8 mouse cellular contexts compared by ENCODE assay signal in the genomic region with DNA sequence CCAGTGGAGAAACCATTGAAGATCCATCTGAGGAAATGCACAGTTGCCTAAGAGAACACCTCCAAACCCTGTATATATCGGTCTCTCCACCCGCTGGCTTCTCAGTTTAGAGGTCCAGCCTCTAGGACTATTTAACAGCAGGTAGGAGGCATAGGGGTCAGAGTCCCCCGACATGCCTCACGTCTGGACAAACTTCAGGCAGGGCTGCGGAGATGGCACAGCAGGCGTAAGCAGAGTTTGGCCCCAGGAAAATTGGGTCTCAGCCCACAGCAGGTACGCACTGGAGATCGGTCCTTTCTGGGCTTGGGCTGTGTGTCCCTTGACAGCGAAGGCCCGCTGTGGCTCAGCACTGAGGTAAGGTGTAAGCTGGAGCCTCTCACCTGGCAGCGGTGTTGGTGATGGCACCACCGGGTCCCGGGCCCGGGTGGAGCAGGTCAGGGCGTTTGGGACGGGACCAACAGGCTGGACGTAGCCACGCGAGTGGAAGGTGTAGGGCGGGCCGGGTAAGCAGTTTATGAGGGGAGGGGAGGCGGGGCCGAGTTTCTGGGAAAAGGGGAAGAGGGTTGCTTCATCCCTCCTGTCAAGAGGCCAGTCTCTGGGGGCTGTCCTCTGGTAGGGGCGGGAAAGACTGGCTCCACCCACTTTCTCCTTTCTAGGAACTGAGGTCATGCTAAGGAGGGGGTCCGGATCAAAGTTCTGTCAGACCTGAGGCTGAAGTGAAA. TPM values are rescaled to one million over a fixed set of nuclear protein-coding genes. Genes with fewer than 3 reads are reported as not detected.
A peak's percentile ranks its signal among the peaks of the same experiment; 100 is the strongest.
DNase-seq lines count a peak whose midpoint lies in the region; ATAC-seq lines count a peak whose summit lies in the region.

No protein-coding gene starts in this region.

- no peak overlapping the region for H3K9ac ChIP-seq in heart, embryonic 12.5 days

- H3K4me1 ChIP-seq in heart, embryonic 12.5 days (replicated peaks) = peaks cover 10% of the 10 kb centered on the region; the same call in 1 of the 2 replicates
- H3K4me1 ChIP-seq in limb, embryonic 10.5 days = peaks cover 20% of the 10 kb centered on the region

- H3K9me3 ChIP-seq in heart, embryonic 12.5 days (replicated peaks) = no peaks in the 10 kb centered on the region
- H3K9me3 ChIP-seq in limb, embryonic 10.5 days (replicated peaks) = no peaks in the 10 kb centered on the region

- peak overlapping the region; percentile 24 for H3K4me3 ChIP-seq in heart, embryonic 12.5 days
- peak overlapping the region; percentile 37 for H3K4me3 ChIP-seq in limb, embryonic 10.5 days

- H3K27ac ChIP-seq in heart, embryonic 12.5 days (ENCODE audit: poor library complexity, severe bottlenecking) = no peak overlapping the region
- H3K27ac ChIP-seq in limb, embryonic 10.5 days = no peak overlapping the region

- peaks cover 44% of the 10 kb centered on the region for H3K27me3 ChIP-seq in heart, embryonic 12.5 days (replicated peaks)
- peaks cover 36% of the 10 kb centered on the region for H3K27me3 ChIP-seq in limb, embryonic 10.5 days (ENCODE audit: low read depth, poor library complexity, severe bottlenecking)

- peak; percentile 52 for DNase-seq in urinary bladder, postnatal 25 days (ENCODE audit: low spot score)
- no peak for DNase-seq in urinary bladder, postnatal 10 days (ENCODE audit: low spot score)
- peak; percentile 36 for DNase-seq in limb, embryonic 10.5 days (ENCODE audit: low spot score)
- no peak for DNase-seq in layer of hippocampus, postnatal 14 days (ENCODE audit: low spot score in 2 of 2)
- DNase-seq in spleen, postnatal 14 days (ENCODE audit: low spot score in 2 of 2) = no peak

- peak; percentile 33; the same call in 1 of the 2 replicates for ATAC-seq in heart, embryonic 12.5 days (ENCODE audit: insufficient number of reproducible peaks, low FRiP score)
- peak; percentile 45; the same call in 1 of the 2 replicates for ATAC-seq in monocyte, adult 5-6 weeks (replicated peaks; ENCODE audit: insufficient number of reproducible peaks, low FRiP score, low TSS enrichment, poor library complexity, severe bottlenecking)
- no peak for ATAC-seq in CD4-positive, CD25-positive, alpha-beta regulatory T cell, adult 4 months

- peaks cover 20% of the 10 kb centered on the region for H3K36me3 ChIP-seq in heart, embryonic 12.5 days
- H3K36me3 ChIP-seq in limb, embryonic 10.5 days = peaks cover 19% of the 10 kb centered on the region

- WGBS in heart, embryonic 12.5 days = 13% methylated on average over 25 of the region's 25 CpGs
- WGBS in limb, embryonic 10.5 days = 15% methylated on average over 25 of the region's 25 CpGs

- H3K4me2 ChIP-seq in heart, embryonic 12.5 days = peak overlapping the region; percentile 60

RNA-seq across cellular contexts. Expression of a gene that starts 0.6 kb away (rescaled TPM):
- polyA plus RNA-seq in heart, embryonic 12.5 days (2016; fragmentation: Nextera tagmentation; extraction: Ambion mirVana) = 0.27 and 0.70 TPM in 2 replicates
- polyA plus RNA-seq in limb, embryonic 10.5 days (2016; fragmentation: Nextera tagmentation; extraction: Ambion mirVana) = 1.5 and 1.9 TPM in 2 replicates
- total RNA-seq in monocyte, adult 5-6 weeks (2017) = 0.49 to 4.7 TPM (median 1.5 TPM) in 3 replicates
- under 1 TPM in 1 of 2 experiments, not detected in 1; 0.23 TPM for total RNA-seq in layer of hippocampus, postnatal 14 days (2021)
- polyA plus RNA-seq in CD4-positive, CD25-positive, alpha-beta regulatory T cell, adult 4 months (2017; shearing (Covaris generic)) = not detected

RNA-seq across cellular contexts. Expression of a gene that starts 8.9 kb away (rescaled TPM):
- polyA plus RNA-seq in heart, embryonic 12.5 days (2016; fragmentation: Nextera tagmentation; extraction: Ambion mirVana) = 20.9 and 24.4 TPM in 2 replicates
- polyA plus RNA-seq in limb, embryonic 10.5 days (2016; fragmentation: Nextera tagmentation; extraction: Ambion mirVana) = 27.3 and 29.7 TPM in 2 replicates
- total RNA-seq in monocyte, adult 5-6 weeks (2017) = 19.8 to 29.6 TPM (median 20.8 TPM) in 3 replicates
- total RNA-seq in layer of hippocampus, postnatal 14 days (2021) = 10 to 100 TPM; 41.4 to 41.8 TPM
- 10 to 100 TPM; 70.5 to 94.7 TPM for polyA plus RNA-seq in CD4-positive, CD25-positive, alpha-beta regulatory T cell, adult 4 months (2017; shearing (Covaris generic))

RNA-seq across cellular contexts. Expression of a gene that starts 31.5 kb away (rescaled TPM):
- 36.1 and 37.6 TPM in 2 replicates for polyA plus RNA-seq in heart, embryonic 12.5 days (2016; fragmentation: Nextera tagmentation; extraction: Ambion mirVana)
- polyA plus RNA-seq in limb, embryonic 10.5 days (2016; fragmentation: Nextera tagmentation; extraction: Ambion mirVana) = 66.2 and 77.9 TPM in 2 replicates
- 42.6 to 96.3 TPM (median 46.5 TPM) in 3 replicates for total RNA-seq in monocyte, adult 5-6 weeks (2017)
- total RNA-seq in layer of hippocampus, postnatal 14 days (2021) = 10 to 100 TPM; 13.9 to 17.0 TPM
- polyA plus RNA-seq in CD4-positive, CD25-positive, alpha-beta regulatory T cell, adult 4 months (2017; shearing (Covaris generic)) = 10 to 100 TPM; 26.4 to 29.2 TPM

RNA-seq across cellular contexts. Expression of a gene that starts 32.3 kb away (rescaled TPM):
- 59.2 and 60.8 TPM in 2 replicates for polyA plus RNA-seq in heart, embryonic 12.5 days (2016; fragmentation: Nextera tagmentation; extraction: Ambion mirVana)
- polyA plus RNA-seq in limb, embryonic 10.5 days (2016; fragmentation: Nextera tagmentation; extraction: Ambion mirVana) = 65.2 and 67.4 TPM in 2 replicates
- 23.7 to 32.1 TPM (median 30.6 TPM) in 3 replicates for total RNA-seq in monocyte, adult 5-6 weeks (2017)
- total RNA-seq in layer of hippocampus, postnatal 14 days (2021) = 100 to 1,000 TPM in 1 of 2 experiments, 10 to 100 TPM in 1; 96.3 to 102 TPM
- 10 to 100 TPM; 40.8 to 46.5 TPM for polyA plus RNA-seq in CD4-positive, CD25-positive, alpha-beta regulatory T cell, adult 4 months (2017; shearing (Covaris generic))

RNA-seq across cellular contexts. Expression of a gene that starts 32.3 kb away (rescaled TPM):
- 27.7 and 30.6 TPM in 2 replicates for polyA plus RNA-seq in heart, embryonic 12.5 days (2016; fragmentation: Nextera tagmentation; extraction: Ambion mirVana)
- 68.7 and 71.4 TPM in 2 replicates for polyA plus RNA-seq in limb, embryonic 10.5 days (2016; fragmentation: Nextera tagmentation; extraction: Ambion mirVana)
- total RNA-seq in monocyte, adult 5-6 weeks (2017) = 11.9 to 15.0 TPM (median 13.8 TPM) in 3 replicates
- total RNA-seq in layer of hippocampus, postnatal 14 days (2021) = 10 to 100 TPM; 15.7 to 17.3 TPM
- polyA plus RNA-seq in CD4-positive, CD25-positive, alpha-beta regulatory T cell, adult 4 months (2017; shearing (Covaris generic)) = 1 to 10 TPM; 3.6 to 5.8 TPM

Comparison
In these comparisons a context has a peak if more than half of its experiments do, and no peak if none do; other contexts are left out.
1. DNase-seq: peak in urinary bladder, postnatal 25 days (single experiment) and limb, embryonic 10.5 days (single experiment); none in urinary bladder, postnatal 10 days (single experiment), layer of hippocampus, postnatal 14 days (0 of 2) and spleen, postnatal 14 days (0 of 2).